Mouse (Mus musculus) 3T3-L1 (cell line): ENCODE results near the gene Hoxd9.

Experiments used
- DNase-seq: peaks from one replicate; pipeline ENCODE4 v3.0.0-alpha.2; 2015; ENCODE audit warnings: low read depth, low spot score

Hoxd9 gene

DNA sequence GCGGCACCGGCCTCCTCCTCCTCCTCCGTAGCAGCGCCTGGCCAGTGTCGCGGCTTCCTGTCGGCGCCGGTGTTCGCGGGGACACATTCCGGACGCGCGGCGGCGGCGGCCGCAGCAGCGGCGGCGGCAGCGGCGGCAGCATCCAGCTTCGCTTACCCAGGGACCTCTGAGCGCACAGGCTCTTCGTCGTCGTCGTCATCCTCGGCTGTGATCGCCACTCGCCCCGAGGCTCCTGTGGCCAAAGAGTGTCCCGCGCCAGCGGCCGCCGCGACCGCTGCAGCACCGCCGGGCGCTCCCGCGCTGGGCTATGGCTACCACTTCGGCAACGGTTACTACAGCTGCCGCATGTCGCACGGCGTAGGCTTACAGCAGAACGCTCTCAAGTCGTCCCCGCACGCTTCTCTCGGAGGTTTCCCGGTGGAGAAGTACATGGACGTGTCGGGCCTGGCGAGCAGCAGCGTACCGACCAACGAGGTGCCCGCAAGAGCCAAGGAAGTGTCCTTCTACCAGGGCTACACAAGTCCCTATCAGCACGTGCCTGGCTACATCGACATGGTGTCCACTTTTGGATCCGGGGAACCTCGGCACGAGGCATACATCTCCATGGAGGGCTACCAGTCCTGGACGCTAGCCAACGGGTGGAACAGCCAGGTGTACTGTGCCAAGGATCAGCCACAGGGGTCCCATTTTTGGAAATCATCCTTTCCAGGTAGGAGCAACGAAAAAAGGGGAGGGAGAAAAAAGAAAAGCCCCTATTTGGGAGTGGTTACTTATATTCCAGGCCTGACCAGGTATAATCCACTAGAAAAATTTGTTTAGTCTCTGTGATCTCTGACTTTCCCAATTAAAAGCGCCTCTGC is 28.9 kb upstream of the Hoxd9 start:
- DNase-seq = no peak

DNA sequence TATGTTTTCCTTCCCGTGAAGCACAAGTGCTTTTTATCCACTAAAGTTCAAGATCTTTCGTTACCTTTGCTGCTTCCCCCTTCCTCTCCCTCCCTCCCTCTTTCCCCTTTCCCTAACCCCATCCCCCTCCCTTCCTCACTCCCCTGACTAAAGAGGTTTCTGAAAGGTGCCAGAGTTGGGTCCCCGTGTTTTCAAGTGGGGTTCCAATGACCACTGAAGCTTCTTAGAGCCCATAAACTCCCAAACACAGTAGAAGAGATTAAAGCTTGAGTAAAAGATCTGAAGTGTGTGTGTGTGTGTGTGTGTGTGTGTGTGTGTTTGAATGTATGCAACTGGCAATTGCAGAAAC is 28.3 kb upstream of the Hoxd9 start:
- DNase-seq = no peak

DNA sequence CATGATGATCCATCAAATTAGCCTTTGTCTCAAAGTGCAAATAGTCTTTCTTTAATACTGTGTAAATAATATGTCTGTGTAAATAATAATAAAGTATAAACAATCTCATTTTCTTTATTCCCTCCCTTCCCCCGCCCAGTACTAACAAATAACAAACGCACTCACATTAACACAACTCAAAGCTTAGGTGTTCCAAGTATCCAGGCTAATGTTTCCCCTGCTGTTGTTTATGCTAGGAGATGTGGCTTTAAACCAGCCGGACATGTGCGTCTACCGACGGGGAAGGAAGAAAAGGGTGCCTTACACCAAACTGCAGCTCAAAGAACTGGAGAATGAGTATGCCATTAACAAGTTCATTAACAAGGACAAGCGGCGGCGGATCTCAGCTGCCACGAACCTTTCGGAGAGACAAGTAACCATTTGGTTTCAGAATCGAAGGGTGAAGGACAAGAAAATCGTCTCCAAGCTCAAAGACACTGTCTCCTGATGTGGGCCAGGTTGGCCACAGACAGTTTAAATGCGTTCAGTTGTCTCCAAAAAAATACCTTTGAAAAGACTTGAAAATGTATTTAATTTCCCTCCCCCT is 27.8 kb upstream of the Hoxd9 start:
- DNase-seq = no peak

DNA sequence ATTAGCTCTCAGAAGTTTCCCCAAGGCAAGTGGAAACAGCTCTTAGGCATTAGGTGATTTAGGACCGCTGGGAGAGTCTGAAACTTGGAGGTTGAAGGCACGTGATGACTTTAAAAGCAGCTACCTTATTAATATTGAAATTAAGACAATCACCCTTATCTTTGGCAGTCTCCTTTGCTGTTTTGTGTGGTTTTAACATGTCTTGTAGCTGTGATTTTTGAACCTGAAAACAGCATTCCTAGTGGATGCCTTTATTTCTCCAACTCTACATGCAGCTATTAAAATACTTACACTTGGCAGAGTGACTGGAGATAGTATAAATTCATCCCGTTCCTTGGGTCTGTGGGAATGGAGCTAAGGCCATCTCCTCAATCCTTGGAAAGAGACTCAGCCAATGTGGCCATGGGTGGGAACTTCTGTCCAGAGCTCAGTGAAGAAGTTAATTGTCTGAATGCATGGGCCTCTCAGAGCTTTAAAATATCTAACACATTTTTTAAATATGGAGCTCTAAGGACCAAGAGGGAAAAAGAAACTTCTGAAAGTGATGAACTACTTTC is 26.8 kb upstream of the Hoxd9 start:
- no peak for DNase-seq

DNA sequence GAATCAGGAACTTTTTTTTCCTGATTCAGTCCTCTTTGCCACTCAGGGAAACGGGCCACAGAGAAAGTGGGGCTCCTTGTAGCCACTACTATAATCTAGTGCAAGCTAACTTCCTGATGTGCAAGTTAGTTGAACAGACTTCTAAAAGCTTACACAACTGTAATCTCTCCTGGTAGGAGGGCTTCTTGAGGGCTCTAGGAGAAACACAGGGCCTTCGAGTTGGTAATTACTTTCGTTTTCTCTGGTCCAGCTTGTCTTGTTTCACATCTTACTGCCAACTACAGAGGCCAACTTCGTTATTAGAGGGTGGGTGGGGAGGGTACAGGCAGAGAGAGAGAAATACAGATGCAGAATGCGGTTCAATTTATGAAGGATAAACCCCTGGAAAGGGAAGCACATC is 25.7 kb upstream of the Hoxd9 start:
- no peak for DNase-seq

DNA sequence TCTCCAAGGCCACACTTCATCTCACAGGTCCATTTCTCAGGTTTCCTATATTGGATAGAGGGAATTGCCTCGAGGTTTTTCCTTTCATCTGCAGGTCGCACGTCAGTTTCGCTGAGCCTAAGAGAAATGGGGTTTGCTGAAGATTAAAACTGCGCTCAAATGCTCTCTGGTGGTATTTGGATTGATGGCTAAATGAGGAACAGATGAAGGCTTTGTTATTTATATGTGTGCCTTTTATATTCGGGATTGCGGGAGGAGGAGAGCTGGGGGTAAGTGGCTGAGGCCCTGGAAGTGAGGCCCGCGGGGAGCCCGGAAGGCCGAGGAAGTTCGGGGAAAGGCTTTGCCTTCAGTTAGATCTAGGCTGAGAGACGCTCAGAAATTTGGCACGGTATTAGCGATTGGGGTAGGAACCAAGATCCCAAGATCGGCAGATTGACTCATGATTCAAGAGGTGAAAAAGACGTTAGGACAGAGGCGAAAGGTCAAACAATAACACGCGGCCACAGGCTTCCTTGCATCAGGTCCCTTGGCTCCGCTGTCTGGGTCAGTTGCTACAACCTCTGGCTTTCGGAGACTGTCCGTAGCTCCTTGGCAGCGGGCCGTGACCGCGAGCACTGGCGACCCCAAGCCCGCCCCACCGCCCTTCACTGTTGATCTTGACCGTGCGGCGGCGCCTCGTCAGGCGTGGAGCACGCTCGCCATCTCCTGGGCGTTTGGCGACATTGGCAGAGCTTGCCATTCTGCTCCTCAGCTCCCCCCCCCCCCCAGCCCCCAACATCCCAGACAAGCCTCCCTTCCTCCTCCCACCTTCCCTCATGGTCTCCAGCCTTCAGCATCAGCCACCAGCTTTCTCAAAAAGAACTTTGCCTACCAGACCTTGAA is 24.8 kb upstream of the Hoxd9 start:
- no peak for DNase-seq

DNA sequence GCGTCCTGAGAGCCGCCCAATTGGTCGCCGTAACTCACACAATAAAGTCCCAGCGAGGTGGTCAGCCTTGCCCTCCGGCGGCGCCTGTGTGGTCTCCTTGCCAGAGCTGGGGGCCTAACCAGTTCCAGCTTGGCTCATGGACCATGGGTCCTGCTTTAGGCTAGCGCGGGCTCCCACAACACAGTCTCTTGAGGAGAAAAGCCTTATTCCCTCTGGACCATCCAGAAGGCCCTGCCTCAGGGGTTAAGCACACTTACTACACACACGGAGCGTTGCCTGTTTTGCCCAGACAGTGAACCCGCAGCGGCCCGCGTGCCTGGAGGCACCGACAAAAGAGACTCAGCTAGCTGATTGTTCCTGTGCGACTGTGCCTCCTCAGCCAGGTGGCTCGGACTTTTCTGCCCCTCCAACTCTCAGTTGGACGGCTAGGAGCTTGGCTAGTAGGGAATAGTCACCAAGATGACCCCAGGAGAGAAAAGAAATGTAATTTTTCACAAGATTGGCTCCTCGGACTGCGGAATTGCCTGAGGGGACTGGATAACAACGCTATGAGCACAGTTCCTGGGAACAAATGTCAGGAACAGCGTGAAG is 23.6 kb upstream of the Hoxd9 start:
- no peak for DNase-seq

DNA sequence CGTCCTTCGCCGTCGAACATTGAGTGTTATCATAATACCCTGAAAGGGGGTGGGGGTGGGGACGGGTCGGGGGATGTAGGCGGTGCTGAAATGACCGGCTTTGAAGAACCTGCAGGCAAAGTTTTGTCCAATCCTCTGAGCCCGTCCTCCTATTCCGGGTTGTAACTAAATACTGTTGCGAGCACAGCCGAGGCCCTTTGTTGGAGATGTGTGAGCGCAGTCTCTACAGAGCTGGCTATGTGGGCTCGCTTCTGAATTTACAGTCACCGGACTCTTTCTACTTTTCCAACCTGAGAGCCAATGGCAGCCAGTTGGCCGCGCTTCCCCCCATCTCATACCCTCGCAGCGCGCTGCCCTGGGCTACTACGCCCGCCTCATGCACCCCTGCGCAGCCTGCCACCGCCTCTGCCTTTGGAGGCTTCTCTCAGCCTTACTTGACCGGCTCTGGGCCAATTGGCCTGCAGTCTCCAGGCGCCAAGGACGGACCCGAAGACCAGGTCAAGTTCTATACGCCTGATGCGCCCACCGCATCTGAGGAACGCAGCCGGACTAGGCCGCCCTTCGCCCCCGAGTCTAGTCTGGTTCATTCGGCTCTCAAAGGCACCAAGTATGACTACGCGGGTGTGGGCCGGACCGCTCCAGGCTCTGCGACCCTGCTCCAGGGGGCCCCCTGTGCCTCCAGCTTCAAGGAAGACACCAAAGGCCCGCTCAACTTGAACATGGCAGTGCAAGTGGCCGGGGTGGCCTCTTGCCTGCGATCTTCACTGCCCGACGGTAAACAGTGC is 22.5 kb upstream of the Hoxd9 start, which contains the start of gene Hoxd12:
Gene Hoxd12 (plus strand): TSS at position 133 of the 785 bp plus-strand sequence.
- DNase-seq = no peak

DNA sequence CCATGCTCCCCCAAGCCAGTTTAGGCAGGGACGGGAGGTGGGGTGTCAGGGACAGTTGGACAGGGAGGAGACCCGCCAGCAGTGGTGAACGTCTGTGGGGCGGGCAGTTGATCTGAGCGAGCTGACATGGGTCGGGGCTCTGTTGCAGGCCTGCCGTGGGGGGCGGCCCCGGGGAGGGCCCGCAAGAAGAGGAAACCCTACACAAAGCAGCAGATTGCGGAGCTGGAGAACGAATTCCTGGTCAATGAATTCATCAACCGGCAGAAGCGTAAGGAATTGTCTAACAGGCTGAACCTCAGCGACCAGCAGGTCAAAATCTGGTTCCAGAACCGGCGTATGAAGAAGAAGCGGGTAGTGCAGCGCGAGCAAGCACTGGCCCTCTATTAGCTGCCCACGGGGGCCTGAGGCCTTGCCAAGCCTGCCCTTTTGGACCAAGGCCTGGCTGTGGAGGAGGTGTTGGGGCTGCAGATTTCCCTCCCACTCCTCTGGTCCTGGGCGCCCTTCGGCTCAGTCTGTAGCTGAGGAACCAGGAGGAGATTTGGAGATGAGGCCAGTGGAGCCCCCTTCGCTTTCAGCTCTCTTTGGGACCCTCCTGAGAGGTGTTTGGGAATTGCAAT is 21.8 kb upstream of the Hoxd9 start:
- DNase-seq = no peak

DNA sequence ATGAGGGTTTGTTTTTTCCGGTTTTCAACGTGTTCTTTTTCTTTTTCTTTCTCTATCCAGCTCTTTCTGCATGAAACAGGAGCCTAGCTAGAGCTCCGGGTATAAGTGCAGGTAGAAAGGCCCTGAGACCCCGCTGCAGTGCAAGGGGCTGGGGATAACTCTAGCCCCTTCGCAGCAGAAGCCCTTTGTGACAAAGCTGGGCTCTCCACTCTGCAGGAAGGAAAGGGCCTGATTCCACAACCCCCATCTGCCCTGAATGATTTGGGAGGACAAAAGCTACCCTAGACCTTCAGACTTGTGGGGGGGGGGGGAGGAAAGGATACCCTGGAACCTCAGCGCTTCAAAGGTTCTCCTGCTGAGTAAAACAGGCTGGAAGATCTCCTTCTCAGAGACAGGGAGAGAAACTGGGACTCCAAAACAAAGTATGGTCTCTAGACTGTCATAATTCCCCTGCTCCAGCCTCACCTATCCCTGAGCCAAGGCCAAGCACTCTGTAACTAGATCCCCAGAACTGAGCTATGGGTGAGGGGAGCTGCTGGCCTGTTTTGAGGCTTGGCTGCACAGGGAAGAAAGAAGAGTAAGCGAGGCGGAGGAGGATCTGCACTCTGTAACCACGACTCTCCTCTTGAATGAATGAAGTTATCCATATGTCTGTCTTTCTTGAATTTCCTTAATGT is 21.0 kb upstream of the Hoxd9 start:
- DNase-seq = no peak

DNA sequence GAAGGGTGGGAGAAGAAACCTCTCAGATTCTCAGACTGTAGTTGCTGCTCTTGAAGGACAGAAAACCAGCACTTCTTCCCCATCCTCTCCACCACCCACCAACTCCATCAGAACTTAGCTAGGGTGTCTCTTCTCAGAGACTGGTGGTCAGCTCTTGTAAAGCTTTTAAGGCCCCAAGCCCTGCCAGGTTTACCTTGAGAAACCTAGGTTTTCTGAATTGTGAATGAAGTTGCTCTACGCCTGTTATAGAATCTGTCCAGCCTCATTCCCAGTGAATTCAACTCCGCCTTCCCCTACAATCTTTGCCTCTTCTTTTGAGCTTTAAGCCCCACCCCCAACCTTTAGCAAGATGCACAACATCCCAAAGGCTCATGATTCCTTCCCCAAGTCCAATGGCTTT is 20.4 kb upstream of the Hoxd9 start:
- DNase-seq = no peak

DNA sequence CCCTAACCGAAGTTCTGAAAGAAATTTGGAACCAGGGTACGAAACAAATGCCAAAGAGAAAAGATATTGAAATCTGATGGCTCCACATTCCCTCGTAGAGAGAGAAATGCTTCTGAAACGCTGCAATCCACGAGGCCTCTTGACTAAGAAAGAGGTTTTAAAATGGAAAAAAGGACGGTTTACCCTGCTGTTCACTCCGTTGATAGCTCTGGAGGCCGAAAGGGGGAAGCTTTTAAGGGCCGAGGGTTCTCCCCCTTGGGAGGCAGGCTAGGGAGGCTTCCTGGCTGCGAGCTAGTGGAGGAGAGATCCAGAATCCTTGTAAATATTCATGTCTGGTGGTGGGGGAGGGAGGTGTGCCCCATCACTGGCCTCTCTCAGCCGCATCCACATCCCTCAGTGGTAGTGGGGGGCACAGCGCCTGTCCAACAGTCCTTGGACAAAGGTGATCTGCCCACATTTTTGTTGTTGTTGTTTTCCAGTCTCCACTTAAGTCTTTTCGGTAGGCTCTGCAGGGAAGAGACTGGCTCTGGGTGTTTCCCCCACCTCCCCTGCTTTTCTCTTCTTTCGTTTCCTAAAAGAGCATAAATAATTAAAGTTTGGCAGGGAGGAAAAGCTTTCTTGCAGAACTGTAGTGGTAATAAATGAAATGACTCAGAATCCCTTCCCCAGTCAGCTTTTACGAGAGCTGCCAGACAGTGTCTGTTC is 18.5 kb upstream of the Hoxd9 start, which contains the start of gene Hoxd11:
Gene Hoxd11 (plus strand): TSS at position 667 of the 705 bp plus-strand sequence.
- DNase-seq = no peak

DNA sequence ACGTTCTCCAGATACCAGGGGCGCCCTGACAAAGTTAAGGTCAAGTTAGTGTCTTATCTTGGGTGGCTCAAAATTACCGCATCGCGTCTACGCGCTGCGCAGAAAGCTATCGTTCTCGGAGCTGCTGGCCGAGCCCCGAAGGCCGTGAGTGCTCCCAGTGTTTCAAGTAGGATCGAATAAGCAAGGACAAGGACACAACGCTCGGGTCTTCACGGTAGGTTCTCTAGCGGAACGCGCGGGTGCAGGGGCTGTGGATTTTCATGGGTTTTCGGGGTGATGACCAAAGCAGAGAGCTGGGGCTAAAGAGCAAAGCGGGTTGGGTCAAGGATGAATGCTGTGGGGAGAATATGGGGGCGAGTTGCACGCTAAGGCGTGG is 17.9 kb upstream of the Hoxd9 start:
- DNase-seq = no peak

DNA sequence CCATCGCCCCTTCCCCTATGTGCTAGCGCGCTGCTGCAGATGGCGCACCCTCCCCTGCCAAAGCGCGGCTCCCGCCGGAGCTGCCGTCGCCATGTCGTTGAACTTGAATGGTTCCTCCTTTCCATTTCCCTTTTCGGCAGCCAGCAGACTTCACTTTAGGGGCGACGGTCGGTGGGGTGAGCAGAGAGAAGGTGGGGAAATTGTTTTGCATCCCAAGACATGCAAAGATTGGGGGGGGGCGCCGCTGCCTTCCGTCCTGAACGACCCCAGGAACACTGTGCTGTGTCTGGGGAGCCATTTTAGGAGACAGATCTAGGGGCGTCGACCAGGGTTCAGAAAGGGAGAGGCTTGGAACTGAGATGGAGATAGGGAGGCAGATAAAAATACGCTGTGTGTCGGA is 17.5 kb upstream of the Hoxd9 start:
- DNase-seq = no peak

DNA sequence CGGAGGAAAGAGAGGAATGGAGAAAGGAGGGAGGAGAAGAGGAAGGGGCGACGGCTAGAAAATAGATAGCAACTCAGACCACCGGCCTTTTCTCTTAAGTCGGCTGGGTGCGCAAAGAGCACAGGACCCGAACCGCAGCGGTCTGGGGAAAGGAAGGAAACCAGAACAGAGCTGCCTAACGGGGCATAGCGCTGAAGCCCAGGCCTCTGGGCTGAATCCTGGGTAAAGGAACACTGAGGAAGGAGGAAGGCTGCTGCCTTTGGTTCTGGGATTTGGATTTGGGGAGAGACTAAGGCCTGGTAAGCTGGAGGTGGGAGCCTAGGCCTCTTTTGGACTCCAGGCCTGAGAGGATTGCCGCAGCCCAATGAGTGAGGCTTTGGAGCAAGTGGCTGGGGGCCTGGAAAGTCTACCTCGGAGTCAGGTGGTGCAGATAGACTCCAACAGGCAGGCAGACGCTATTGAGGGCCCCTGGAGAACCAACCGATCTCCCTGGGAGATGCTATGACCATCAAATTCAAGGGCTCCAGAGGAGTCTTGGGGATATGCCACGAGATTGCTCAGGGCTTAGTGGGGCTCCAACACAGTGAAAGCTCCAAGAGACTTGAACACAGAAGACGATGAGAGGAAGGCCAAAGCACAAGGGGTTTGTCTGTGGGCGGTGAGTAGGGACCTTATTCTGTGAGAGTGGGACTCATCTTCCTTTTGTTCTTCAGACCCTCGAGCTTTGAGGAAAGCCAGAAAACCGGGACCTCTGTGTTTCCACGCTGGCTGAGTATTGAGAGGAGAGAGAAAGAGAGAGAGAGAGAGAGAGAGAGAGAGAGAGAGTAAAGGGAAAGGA is 16.7 kb upstream of the Hoxd9 start:
- no peak for DNase-seq

DNA sequence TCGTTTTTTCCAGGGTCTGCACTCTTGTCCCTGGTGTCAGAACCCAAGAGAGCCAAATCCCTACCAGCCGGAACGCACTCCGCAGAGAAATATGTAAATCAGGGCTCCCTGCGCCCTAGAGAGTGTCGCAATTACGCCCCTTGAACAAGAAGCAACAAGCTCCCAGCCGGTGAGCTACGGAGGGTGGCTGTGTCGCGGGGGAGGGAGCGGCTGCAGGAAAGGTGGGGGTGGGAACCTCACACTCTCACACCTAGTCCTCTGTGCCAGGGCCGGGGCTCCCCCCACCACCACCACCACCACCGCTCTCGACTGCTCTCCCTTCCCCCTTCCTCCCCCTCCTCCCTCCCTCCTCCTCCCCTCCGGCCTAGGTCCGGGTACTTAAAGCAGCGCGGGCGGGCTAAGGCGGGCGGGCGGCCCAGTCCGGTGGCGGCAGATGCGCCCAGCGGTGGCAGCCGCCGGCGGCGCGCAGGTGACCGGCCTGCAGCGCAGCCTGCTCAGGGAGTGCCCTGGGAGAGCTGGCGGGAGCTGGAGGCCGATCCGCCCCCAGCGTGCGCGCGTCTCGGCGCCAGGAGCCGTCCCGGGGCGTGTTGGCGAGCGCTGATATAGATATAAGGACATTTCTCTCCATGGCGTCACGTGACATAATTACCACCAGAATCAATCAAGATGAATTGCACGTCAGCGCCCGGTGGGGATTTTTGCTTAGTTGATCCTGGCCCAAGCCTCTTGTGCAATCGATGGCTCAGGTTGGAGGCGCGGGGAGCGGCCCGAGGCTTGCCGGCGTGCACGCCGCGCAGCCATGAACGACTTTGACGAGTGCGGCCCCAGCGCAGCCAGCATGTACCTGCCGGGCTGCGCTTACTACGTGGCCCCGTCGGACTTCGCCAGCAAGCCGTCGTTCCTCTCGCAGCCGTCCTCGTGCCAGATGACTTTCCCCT is 15.7 kb upstream of the Hoxd9 start:
- DNase-seq = no peak

DNA sequence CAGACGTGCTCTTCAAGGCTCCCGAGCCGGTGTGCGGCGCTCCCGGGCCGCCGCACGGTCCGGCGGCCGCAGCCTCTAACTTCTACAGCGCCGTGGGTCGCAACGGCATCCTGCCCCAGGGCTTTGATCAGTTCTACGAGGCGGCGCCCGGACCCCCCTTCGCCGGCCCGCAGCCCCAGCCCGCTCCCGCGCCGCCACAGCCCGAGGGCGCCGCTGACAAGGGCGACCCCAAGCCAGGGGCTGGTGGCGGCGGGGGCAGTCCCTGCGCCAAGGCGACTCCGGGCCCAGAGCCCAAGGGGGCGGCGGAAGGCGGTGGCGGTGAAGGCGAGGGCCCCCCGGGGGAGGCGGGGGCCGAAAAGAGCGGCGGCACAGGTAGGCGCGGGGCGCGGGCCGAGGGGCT is 14.7 kb upstream of the Hoxd9 start:
- no peak for DNase-seq
